ENCODE assay signal across 8 mouse cellular contexts in genomic region chr15:101230995-101231647, GRCm38 (mm10). TPM values are rescaled to one million over a fixed set of nuclear protein-coding genes. Genes with fewer than 3 reads are reported as not detected.
A peak's percentile ranks its signal among the peaks of the same experiment; 100 is the strongest.
DNase-seq lines count a peak whose midpoint lies in the region; ATAC-seq and TF ChIP-seq lines count a peak whose summit lies in the region.

No protein-coding gene starts in this region.

- TF ChIP-seq POLR2A in liver, adult 2 months (IDR thresholded peaks at IDR 0.05; ENCODE audit: extremely low read depth, insufficient read depth, low read length): no peak
- TF ChIP-seq POLR2A in lung, adult 2 months (IDR thresholded peaks at IDR 0.05; ENCODE audit: borderline replicate concordance, extremely low read depth, low read depth, low read length): no peak

- no peaks in the 10 kb centered on the region for H3K27me3 ChIP-seq in liver, adult 2 months (ENCODE audit: control insufficient read depth, insufficient read depth, low read length)
- H3K27me3 ChIP-seq in hindbrain, embryonic 15.5 days: no peaks in the 10 kb centered on the region

- H3K4me2 ChIP-seq in hindbrain, embryonic 15.5 days: peak overlapping the region; percentile 57

- ATAC-seq in hindbrain, embryonic 15.5 days (ENCODE audit: low FRiP score, low read depth): no peak
- no peak for ATAC-seq in activated CD4-positive, CD25-positive, alpha-beta regulatory T cell, adult 4 months

- H3K36me3 ChIP-seq in liver, adult 2 months (ENCODE audit: control insufficient read depth, insufficient read depth, low read length): no peaks in the 10 kb centered on the region
- H3K36me3 ChIP-seq in hindbrain, embryonic 15.5 days: no peaks in the 10 kb centered on the region

- no peak overlapping the region for H3K4me3 ChIP-seq in liver, adult 2 months (ENCODE audit: insufficient read depth, low read depth, low read length)
- peak overlapping the region; percentile 29 for H3K4me3 ChIP-seq in hindbrain, embryonic 15.5 days
- H3K4me3 ChIP-seq in lung, adult 2 months (replicated peaks; ENCODE audit: extremely low read depth, low read depth, low read length): no peak overlapping the region

- DNase-seq in liver, adult 2 months (ENCODE audit: extremely low read depth, low read depth, low spot score): peak; percentile 37
- DNase-seq in liver: no peak
- peak; percentile 41 for DNase-seq in c-Kit-positive CD71-positive TER-119-positive erythroid progenitor cells, embryonic 14.5 days (ENCODE audit: low spot score)
- DNase-seq in lung, adult 2 months: no peak
- DNase-seq in retina, embryonic 14.5 days (ENCODE audit: low spot score): peak; percentile 67
- DNase-seq in cerebellum, postnatal 4 days (ENCODE audit: low spot score in 2 of 2): no peak

- H3K79me2 ChIP-seq in liver, adult 2 months (ENCODE audit: control insufficient read depth, insufficient read depth, low read length): no peaks in the 10 kb centered on the region

- WGBS in liver, adult 2 months: 78% methylated on average over 23 of the region's 23 CpGs
- WGBS in hindbrain, embryonic 15.5 days: 74% methylated on average over 23 of the region's 23 CpGs
- WGBS in lung, adult 2 months: 81% methylated on average over 23 of the region's 23 CpGs

- H3K9me3 ChIP-seq in hindbrain, embryonic 15.5 days: no peaks in the 10 kb centered on the region

- TF ChIP-seq CTCF in liver, adult 2 months (IDR thresholded peaks at IDR 0.05; ENCODE audit: low read depth, low read length): peak; percentile 52
- peak; percentile 42; the same call in 1 of the 2 replicates for TF ChIP-seq CTCF in lung, adult 2 months (IDR thresholded peaks at IDR 0.05; ENCODE audit: insufficient read depth, low read length)

- H3K27ac ChIP-seq in liver, adult 2 months (replicated peaks; ENCODE audit: insufficient read depth, low read depth, low read length): no peak overlapping the region
- no peak overlapping the region for H3K27ac ChIP-seq in hindbrain, embryonic 15.5 days (replicated peaks)

- H3K4me1 ChIP-seq in liver, adult 2 months (ENCODE audit: control insufficient read depth, insufficient read depth, low read length): no peaks in the 10 kb centered on the region
- H3K4me1 ChIP-seq in hindbrain, embryonic 15.5 days (replicated peaks): 0 out of 2 replicates have a peak, but pooled peaks cover 12% of the 10 kb centered on the region
- peaks cover 34% of the 10 kb centered on the region for H3K4me1 ChIP-seq in lung, adult 2 months (ENCODE audit: control insufficient read depth, insufficient read depth, low read length)

- no peak overlapping the region for H3K9ac ChIP-seq in liver, adult 2 months (ENCODE audit: low read depth, low read length)
- 0 out of 2 replicates have a peak overlapping the region, but pooled peaks have one; percentile 8 for H3K9ac ChIP-seq in hindbrain, embryonic 15.5 days

RNA-seq across cellular contexts. Expression of gene Grasp, which starts 7.1 kb away (rescaled TPM):
- 0.92 and 1.5 TPM in 2 replicates for total RNA-seq in liver, adult 2 months (2014; rRNA removed)
- polyA plus RNA-seq in liver, adult 2 months (2012; rRNA removed): 1.2 and 1.5 TPM in 2 replicates
- 1.9 and 2.4 TPM in 2 replicates for polyA plus RNA-seq in hindbrain, embryonic 15.5 days (2015; fragmentation: Nextera tagmentation; extraction: Ambion mirVana)
- 36.6 and 58.8 TPM in 2 replicates for polyA plus RNA-seq in lung, adult 2 months (2012; rRNA removed)
- polyA plus RNA-seq in activated CD4-positive, CD25-positive, alpha-beta regulatory T cell, adult 4 months (2017; shearing (Covaris generic)): not detected

RNA-seq across cellular contexts. Expression of gene Nr4a1, which starts 22.9 kb away (rescaled TPM):
- 0.18 and 0.60 TPM in 2 replicates for total RNA-seq in liver, adult 2 months (2014; rRNA removed)
- 0.70 and 0.89 TPM in 2 replicates for polyA plus RNA-seq in liver, adult 2 months (2012; rRNA removed)
- 6.6 and 6.9 TPM in 2 replicates for polyA plus RNA-seq in hindbrain, embryonic 15.5 days (2015; fragmentation: Nextera tagmentation; extraction: Ambion mirVana)
- 40.0 and 43.4 TPM in 2 replicates for polyA plus RNA-seq in lung, adult 2 months (2012; rRNA removed)
- 10 to 100 TPM; 37.5 to 92.8 TPM for polyA plus RNA-seq in activated CD4-positive, CD25-positive, alpha-beta regulatory T cell, adult 4 months (2017; shearing (Covaris generic))

RNA-seq across cellular contexts. Expression of gene Atg101, which starts 53.0 kb away (rescaled TPM):
- 55.3 and 63.2 TPM in 2 replicates for total RNA-seq in liver, adult 2 months (2014; rRNA removed)
- polyA plus RNA-seq in liver, adult 2 months (2012; rRNA removed): 89.3 and 94.5 TPM in 2 replicates
- 75.5 and 76.5 TPM in 2 replicates for polyA plus RNA-seq in hindbrain, embryonic 15.5 days (2015; fragmentation: Nextera tagmentation; extraction: Ambion mirVana)
- polyA plus RNA-seq in lung, adult 2 months (2012; rRNA removed): 36.1 and 38.6 TPM in 2 replicates
- 10 to 100 TPM; 42.8 to 43.6 TPM for polyA plus RNA-seq in activated CD4-positive, CD25-positive, alpha-beta regulatory T cell, adult 4 months (2017; shearing (Covaris generic))

RNA-seq across cellular contexts. Expression of gene Acvr1b, which starts 57.3 kb away (rescaled TPM):
- 4.5 and 5.0 TPM in 2 replicates for total RNA-seq in liver, adult 2 months (2014; rRNA removed)
- polyA plus RNA-seq in liver, adult 2 months (2012; rRNA removed): 9.4 and 9.6 TPM in 2 replicates
- 21.7 and 24.1 TPM in 2 replicates for polyA plus RNA-seq in hindbrain, embryonic 15.5 days (2015; fragmentation: Nextera tagmentation; extraction: Ambion mirVana)
- 45.8 and 57.2 TPM in 2 replicates for polyA plus RNA-seq in lung, adult 2 months (2012; rRNA removed)
- 1 to 10 TPM; 3.5 to 3.6 TPM for polyA plus RNA-seq in activated CD4-positive, CD25-positive, alpha-beta regulatory T cell, adult 4 months (2017; shearing (Covaris generic))

Comparison
In these comparisons a context has a peak if more than half of its experiments do, and no peak if none do; other contexts are left out.
1. DNase-seq: peak in liver, adult 2 months (single experiment), c-Kit-positive CD71-positive TER-119-positive erythroid progenitor cells, embryonic 14.5 days (single experiment) and retina, embryonic 14.5 days (single experiment); none in liver (single experiment), lung, adult 2 months (single experiment) and cerebellum, postnatal 4 days (0 of 2).
2. RNA of gene Grasp, which starts 7.1 kb away (polyA plus RNA-seq): 36.6 to 58.8 TPM in lung, adult 2 months; 1.9 to 2.4 TPM in hindbrain, embryonic 15.5 days, 1.2 to 1.5 TPM in liver, adult 2 months and not detected in activated CD4-positive, CD25-positive, alpha-beta regulatory T cell, adult 4 months; every median in the first group is over 10 times any median in the second.